Mouse (Mus musculus) small intestine, adult 2 months (tissue): Measurements from ENCODE around the gene Cpne5.

Source experiments
- CTCF ChIP-seq: fragments of 200-500 bp; IDR thresholded peaks from 2 replicates; pipeline ENCODE4 v1.5.1; 2012; ENCODE audit warnings: low read depth, mild to moderate bottlenecking, control low read depth, inconsistent platforms, low read length, moderate library complexity, mixed read lengths; ENCODE audit not compliant: insufficient replicate concordance, insufficient read length; ENCODE audit errors: extremely low read depth
- POLR2A ChIP-seq: fragments of 200-500 bp; IDR thresholded peaks from 2 replicates; pipeline ENCODE4 v1.6.1; 2012; ENCODE audit warnings: low read depth, mild to moderate bottlenecking, control low read depth, inconsistent platforms, low read length, moderate library complexity

GRCm38 (mm10) chr17:29273156-29273555, 35.2 kb upstream of the Cpne5 start:
- TF ChIP-seq CTCF, result no peak
- no peak for TF ChIP-seq POLR2A
